In genomic region chr9:49571695-49572510, GRCm38 (mm10) we compare ENCODE assay signal across 7 mouse cellular contexts.
DNase-seq lines count a peak whose midpoint lies in the region; ATAC-seq lines count a peak whose summit lies in the region.

No protein-coding gene starts in this region.

- H3K27ac ChIP-seq in lung, embryonic 15.5 days, result peak overlapping the region; percentile 50
- H3K27ac ChIP-seq in midbrain, embryonic 16.5 days (ENCODE audit: low read length), result peak overlapping the region; percentile 95

- H3K9me3 ChIP-seq in lung, embryonic 15.5 days, result no peaks in the 10 kb centered on the region
- no peaks in the 10 kb centered on the region for H3K9me3 ChIP-seq in midbrain, embryonic 16.5 days (replicated peaks; ENCODE audit: control insufficient read depth, low read length, poor library complexity, severe bottlenecking)

- H3K4me1 ChIP-seq in lung, embryonic 15.5 days, result peaks cover 31% of the 10 kb centered on the region
- H3K4me1 ChIP-seq in midbrain, embryonic 16.5 days (ENCODE audit: control insufficient read depth, insufficient read depth, low read length), result peaks cover 55% of the 10 kb centered on the region

- intact Hi-C loops in gastrocnemius, postnatal 36 days (cut with DNase I), result no loop called here

- H3K9ac ChIP-seq in lung, embryonic 15.5 days, result no peak overlapping the region
- H3K9ac ChIP-seq in midbrain, embryonic 16.5 days (ENCODE audit: low read depth, low read length), result no peak overlapping the region

- 36% methylated on average over 9 of the region's 9 CpGs for WGBS in lung, embryonic 15.5 days
- 55% methylated on average over 9 of the region's 9 CpGs for WGBS in midbrain, embryonic 16.5 days

- no peak overlapping the region for H3K4me3 ChIP-seq in lung, embryonic 15.5 days
- H3K4me3 ChIP-seq in midbrain, embryonic 16.5 days (ENCODE audit: low read depth, low read length), result no peak overlapping the region

- DNase-seq in lung, postnatal 25 days (ENCODE audit: low spot score), result no peak
- DNase-seq in cerebellum, adult 9-11 months, result peak; percentile 55
- DNase-seq in frontal cortex, adult 2 months (ENCODE audit: extremely low spot score in 1 of 2, low spot score in 1 of 2), result peak; percentile 44 to 76
- DNase-seq in gastrocnemius, postnatal 36 days, result no peak
- no peak for DNase-seq in gastrocnemius, adult 18-20 months (ENCODE audit: low spot score)

- ATAC-seq in lung, embryonic 15.5 days (ENCODE audit: borderline replicate concordance, extremely low read depth, low FRiP score, low TSS enrichment), result peak; percentile 64
- ATAC-seq in midbrain, embryonic 16.5 days, result no peak

- no peaks in the 10 kb centered on the region for H3K36me3 ChIP-seq in lung, embryonic 15.5 days
- H3K36me3 ChIP-seq in midbrain, embryonic 16.5 days (ENCODE audit: control insufficient read depth, insufficient read depth, low read length), result peaks cover 15% of the 10 kb centered on the region

- no peak overlapping the region for H3K4me2 ChIP-seq in lung, embryonic 15.5 days
- peak overlapping the region; percentile 36; the same call in 1 of the 2 replicates for H3K4me2 ChIP-seq in midbrain, embryonic 16.5 days (ENCODE audit: low read length)

- no peaks in the 10 kb centered on the region for H3K27me3 ChIP-seq in lung, embryonic 15.5 days
- no peaks in the 10 kb centered on the region for H3K27me3 ChIP-seq in midbrain, embryonic 16.5 days (ENCODE audit: control insufficient read depth, insufficient read depth, low read depth, low read length)

Comparison
In these comparisons a context has a peak if more than half of its experiments do, and no peak if none do; other contexts are left out.
1. DNase-seq: peak in cerebellum, adult 9-11 months (single experiment) and frontal cortex, adult 2 months (2 of 2); none in lung, postnatal 25 days (single experiment), gastrocnemius, postnatal 36 days (0 of 2) and gastrocnemius, adult 18-20 months (single experiment).